Mouse (Mus musculus) neural tube, embryonic 10.5 days (tissue): Measurements from ENCODE around the gene Sar1b.
A peak's percentile ranks its signal among the peaks of the same experiment; 100 is the strongest.
"Not testable (repeated sequence)": the region's sequence is repeated elsewhere in the genome, so short reads cannot be mapped to it uniquely, and the experiment has no call there.

ENCODE experiments used
- DNase-seq: peaks from one replicate; pipeline ENCODE4 v3.0.0-alpha.2; 2017; ENCODE audit warnings: low spot score; ENCODE audit errors: extremely low spot score

The Sar1b gene

GRCm38 (mm10) chr11:51775507-51775906 lies 12.0 kb downstream of the Sar1b start:
- DNase-seq = no peak

DNA sequence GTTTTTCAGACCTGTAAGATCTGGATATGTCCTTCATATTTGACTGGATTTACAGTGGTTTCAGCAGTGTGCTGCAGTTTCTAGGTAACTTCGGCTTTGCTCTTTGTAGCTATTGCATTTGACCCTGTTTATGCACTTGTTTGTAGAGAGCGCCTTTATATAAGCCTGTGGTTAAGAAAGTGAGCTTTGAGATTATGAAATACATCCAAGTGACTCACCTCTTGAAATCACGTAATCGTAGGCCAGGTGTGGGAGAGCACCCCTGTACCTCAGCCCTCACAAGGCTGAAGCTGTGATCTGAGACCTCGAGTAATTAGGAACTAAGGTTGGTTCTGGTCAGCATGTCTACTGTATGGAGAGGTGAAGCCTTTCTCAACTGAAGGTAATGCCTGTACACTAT lies 14.0 kb downstream of the Sar1b start:
- DNase-seq = no peak

DNA sequence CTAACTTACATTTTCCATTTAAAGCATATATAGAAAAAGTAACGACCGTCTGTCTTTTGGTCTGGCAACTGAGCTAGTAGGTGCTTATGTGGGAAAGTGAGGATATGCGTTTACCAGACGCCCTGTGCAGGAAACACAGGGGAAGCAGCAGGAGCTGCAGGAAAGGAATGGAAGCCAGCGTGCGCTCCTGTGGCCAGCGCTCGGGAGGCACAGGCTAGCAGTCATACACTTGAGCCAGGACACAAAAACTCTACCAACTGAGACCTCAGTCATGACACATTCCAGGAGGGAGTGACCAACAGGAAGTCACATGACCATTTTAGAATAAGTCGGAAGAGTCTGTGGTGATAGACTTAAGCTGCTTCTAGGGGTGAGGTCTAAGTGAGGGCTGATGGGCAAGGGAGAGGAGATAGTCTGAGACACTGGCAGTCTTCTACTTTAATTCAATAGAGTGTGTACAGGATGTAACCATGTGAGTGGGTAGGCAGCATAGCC lies 17.3 kb downstream of the Sar1b start:
- no peak for DNase-seq

DNA sequence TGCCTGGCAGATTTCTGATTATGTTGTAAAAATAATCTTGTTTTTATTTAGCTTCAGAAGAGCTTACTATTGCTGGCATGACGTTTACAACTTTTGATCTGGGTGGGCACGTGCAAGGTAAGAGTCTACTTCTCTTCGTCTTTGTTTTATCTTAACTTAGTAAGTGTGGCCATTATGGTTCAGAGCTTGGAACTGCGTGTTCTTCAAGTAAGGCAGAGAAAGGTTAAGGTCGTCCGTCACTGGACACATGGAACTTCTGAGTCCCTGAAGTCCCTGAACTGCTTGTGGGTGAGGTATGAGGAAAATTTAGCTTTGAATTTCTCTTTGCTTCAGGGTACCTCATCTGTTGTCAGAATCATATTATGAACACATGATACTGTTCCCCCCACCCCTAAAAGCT lies 19.2 kb downstream of the Sar1b start:
- no peak for DNase-seq

DNA sequence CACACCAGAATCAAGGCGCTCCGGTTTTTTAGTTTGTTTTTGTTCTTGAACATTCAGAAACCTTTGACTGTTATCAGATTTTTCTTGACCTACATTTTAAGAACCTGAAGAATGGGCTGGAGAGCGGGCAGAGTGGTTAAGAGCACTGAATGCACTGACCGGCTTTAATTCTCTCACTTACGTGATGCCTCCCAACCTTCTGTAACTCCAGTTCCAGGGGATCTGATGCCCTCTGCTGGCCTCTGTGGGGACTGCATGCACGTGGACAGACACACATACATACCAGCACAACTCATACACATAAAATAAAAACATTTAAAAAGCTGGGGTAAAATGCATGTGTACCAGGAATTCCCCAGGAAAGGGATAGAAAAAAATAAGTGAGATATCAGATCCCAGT lies 22.4 kb downstream of the Sar1b start:
- no peak for DNase-seq

- not testable (repeated sequence) for DNase-seq
Observed at GRCm38 (mm10) chr11:51789735-51790134, 26.2 kb downstream of the Sar1b start.

DNA sequence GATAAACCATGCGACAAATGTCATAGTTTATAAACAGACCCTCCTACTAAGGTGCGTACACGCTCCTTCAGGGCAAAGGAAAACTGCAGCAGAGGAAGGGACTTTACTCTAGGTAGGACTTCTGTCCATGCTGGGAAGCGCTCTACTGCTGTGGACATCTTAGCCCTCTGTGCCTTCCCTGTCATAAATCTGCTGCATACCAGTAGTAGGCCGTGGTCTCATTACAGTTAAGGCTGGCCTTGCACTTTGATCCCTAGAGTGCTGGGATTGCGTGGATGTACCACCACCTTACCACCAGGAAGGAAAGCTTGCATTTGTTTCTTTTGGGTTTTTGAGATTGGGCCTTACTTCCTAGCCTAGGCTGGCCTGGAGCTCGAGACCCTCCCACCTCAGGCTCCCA lies 27.2 kb downstream of the Sar1b start:
- DNase-seq = no peak

- DNase-seq = no peak
Observed at GRCm38 (mm10) chr11:51796272-51796671, 32.8 kb downstream of the Sar1b start.

- no peak for DNase-seq
Observed at GRCm38 (mm10) chr11:51800634-51801325, 37.3 kb downstream of the Sar1b start.

GRCm38 (mm10) chr11:51805221-51805981 lies 41.9 kb downstream of the Sar1b start:
- DNase-seq = peak; percentile 43

DNA sequence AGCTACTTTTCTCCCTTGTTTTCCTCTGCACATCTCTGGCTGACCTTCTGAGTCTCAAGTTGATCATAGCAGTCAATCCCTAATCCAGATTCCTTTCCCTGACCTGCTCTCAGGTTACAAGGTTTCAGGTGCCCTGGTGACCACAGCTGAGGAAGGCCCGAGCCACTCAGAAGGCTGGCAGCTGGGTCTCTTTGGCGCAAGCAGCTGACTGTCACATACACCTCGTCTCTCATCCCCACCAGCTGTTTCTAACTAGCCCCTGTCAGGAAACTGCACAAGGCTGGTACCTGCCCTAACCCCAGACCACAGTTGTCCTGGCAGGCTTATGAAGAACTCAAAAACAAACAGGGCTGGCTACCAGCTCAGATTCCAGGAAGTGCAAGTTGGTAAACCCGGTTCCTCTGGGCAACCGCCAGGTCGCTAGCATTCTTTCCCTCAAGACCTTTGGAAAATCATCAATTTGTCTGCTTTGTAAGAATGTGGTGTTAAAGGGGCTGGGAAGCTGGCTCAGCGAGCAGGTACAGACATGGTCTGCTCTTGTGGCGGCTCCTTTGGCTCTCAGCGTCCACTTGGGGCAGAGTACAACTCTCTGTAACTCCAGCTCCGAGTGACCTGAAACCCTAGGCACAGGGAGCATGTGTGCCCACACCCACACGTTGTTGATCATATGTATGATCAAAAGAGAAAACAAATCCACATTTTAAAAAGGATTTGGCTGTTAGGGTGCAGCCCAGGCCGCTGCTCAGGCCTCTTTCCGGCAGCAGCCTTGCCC lies 43.8 kb downstream of the Sar1b start:
- no peak for DNase-seq

DNA sequence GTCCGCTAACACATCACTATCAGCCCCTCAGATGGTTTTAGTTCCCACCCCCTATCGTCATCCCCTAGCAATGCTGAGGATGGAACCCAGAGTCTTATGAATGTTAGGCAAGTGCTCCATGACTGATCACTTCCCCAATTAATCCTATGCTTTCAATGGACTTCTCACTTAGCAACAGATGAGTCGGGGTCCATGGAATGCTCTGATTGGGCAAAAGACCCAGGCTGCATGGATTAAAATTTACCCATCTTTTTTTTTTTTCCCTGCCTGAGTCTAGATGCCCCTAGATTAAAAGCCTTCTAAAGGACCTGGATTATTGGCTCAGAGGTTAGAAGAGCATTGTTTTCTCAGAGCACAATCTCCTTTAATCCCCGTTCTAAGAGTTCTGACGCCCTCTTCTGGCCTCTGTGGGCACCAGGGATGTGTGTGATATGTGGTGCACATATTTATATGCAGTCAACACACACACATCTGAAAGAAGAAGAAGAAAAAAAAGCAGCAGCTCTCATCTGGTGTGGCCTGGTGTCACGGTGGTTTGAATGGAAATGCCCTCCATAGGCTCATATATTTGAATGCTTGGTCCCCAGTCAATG lies 46.2 kb downstream of the Sar1b start:
- no peak for DNase-seq

GRCm38 (mm10) chr11:51811230-51811629 lies 47.7 kb downstream of the Sar1b start:
- no peak for DNase-seq

GRCm38 (mm10) chr11:51812022-51812546 lies 48.6 kb downstream of the Sar1b start:
- DNase-seq = no peak

GRCm38 (mm10) chr11:51817756-51818155 lies 54.3 kb downstream of the Sar1b start:
- DNase-seq = peak; percentile 90

DNA sequence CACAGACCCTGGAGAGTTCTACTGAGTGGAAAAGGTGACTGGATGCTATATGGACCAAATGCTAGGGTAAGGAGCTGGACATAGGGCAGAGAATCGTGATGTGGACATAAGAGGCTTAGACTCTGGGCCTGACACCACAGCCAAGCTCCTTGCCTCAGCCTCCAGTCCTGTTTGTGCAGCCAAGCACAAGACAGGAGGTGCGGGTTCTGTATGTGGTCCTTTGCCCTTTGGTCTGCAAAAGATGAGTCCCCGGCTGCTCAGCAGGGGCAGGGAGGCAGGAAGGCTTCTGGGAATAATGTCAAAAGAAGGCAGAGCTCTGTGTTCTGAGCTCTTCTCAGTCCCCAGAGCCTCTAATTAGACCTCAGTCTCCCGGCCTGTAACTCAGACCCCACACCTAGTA lies 55.4 kb downstream of the Sar1b start:
- no peak for DNase-seq

DNA sequence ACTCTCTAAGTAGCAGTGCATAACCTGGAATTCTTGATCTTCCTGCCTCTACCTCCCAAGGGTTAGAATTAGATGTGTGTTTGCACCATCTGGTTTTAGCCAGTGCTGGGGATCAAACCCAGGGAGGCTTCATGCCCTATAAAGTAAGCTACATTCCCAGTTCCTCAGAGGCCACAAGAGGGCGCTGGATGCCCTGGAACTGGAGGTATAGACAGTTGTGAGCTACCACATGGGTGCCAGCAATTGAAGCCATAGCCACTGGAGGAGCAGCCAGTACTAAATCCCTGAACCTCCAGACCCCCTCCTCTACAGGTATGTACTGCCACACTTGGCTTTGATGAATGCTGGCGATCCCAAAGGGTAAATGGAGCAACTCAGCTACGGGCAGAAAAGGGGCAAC lies 56.5 kb downstream of the Sar1b start:
- DNase-seq = no peak

DNA sequence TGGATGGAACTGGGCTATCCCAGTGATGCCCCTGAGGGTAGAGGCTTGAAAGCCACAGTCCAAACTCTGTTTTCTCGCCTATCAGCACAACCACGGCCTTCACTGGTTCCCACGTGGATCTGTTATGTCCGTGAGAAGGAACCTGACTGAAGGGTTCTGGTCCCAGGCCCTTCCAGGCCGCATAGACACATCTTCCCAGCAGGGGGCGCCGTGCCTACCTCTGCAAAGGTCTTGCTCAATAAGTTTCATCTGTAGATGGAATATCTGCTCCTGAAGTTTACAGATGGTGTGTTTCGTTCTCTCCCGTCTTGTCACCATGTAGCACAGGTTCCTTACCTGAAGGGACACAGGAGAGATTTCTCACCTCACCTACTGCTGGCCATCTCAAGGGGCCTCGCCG lies 57.4 kb downstream of the Sar1b start:
- DNase-seq = peak; percentile 72

GRCm38 (mm10) chr11:51822736-51823135 lies 59.2 kb downstream of the Sar1b start:
- DNase-seq = no peak

DNA sequence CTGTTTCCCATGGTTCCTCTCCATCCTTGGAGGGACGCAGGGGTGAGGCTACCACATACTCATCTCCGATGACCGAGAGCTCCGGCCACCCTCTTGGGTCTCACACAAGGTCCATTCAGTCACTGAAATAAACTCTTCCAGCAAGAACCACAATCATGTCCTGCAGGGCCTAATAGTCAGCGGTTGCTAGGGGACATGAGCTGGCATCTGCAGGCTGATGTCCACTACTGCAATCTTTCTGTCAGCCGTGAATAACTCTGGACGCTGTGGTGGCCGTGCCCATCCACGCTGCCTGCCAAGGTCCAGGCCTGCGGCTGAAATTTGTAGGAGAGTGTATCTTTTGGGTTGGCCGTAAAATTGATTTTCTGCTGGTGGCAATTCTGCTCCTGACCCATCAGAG lies 59.8 kb downstream of the Sar1b start:
- DNase-seq = no peak

DNA sequence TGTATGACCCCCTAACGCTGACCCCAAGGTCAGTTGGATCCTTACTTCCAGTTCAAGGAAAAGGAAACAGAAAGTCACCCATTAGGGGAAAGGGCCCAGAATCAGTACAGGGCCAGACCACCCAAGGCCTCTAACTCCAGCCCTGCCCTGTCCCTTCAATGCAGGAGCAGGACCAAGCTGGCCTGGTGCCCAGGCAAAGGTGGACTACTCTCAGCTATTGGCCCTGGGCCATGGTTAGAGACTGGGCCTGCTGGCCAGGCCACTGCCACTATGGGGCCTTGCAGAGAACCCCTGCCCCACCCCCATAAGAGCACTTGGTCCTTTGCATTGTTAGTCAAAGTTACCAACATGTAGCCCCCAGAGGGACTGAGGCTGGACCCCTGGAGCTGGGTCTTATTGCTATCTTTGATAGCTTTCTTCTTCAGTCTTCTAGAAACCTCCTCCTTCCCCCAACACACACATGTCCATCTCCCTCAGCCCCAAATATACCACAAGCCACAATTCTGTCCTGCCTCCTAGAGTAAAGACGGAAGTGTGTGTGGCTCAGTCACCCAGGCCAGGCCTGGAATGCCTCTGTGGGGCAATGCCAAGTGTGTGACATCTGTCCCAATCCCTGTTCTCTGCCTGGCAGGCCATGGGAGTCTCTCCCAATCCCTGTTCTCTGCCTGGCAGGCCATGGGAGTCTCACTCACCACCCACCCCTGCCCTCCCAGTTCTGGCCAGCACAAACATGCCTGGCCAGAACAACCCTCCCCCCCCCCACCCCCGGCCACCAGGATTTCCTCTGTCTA lies 60.7 kb downstream of the Sar1b start:
- no peak for DNase-seq
